ENCODE assay signal across 25 mouse cellular contexts in the genomic region with DNA sequence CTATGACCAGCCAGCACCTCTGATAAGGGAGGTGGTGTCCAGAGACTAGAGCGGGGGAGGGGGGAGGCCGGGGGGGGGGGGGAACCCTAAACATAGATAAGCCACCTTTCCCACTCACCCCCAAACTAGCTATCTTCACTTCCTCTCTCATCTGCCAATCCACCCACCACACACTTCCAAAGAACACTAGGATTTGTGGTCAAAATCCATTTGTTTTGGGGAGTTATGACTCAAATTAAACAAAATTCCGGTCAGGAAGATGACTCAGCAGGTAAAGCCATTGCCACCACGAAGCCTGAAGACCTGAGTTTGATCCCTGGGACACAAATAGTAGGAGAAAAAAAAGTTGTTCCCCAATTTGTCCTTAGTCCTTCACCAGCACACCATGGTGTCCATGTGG. TPM values are rescaled to one million over a fixed set of nuclear protein-coding genes. Genes with fewer than 3 reads are reported as not detected.
"Had no signal": no experiment of that assay in that cellular context is flagged by ENCODE, and none has a peak within 500 bp of the region (broad histone marks: within the 10 kb centered on the region; RNA-seq: fewer than 3 reads in every experiment).

No protein-coding gene starts in this region.

- H3K27ac ChIP-seq: limb, embryonic 10.5 days; limb, embryonic 13.5 days; liver, embryonic 14.5 days; macrophage; midbrain, embryonic 12.5 days; midbrain, embryonic 15.5 days; neural tube, embryonic 13.5 days had no signal

- H3K36me3 ChIP-seq: limb, embryonic 10.5 days; limb, embryonic 13.5 days; midbrain, embryonic 12.5 days; midbrain, embryonic 15.5 days; neural tube, embryonic 13.5 days had no signal

- H3K4me2 ChIP-seq: limb, embryonic 13.5 days; lung, embryonic 14.5 days; midbrain, embryonic 12.5 days; midbrain, embryonic 15.5 days; neural tube, embryonic 13.5 days had no signal

- H3K9me3 ChIP-seq: limb, embryonic 10.5 days; limb, embryonic 13.5 days; midbrain, embryonic 12.5 days; midbrain, embryonic 15.5 days; neural tube, embryonic 13.5 days had no signal

- H3K27me3 ChIP-seq: midbrain, embryonic 15.5 days; neural tube, embryonic 13.5 days had no signal

- H3K9ac ChIP-seq: limb, embryonic 13.5 days; liver, embryonic 14.5 days; liver, postnatal 0 days; lung, embryonic 14.5 days; midbrain, embryonic 12.5 days; midbrain, embryonic 15.5 days; neural tube, embryonic 13.5 days had no signal

- DNase-seq: kidney, adult 2 months; kidney, postnatal 10 days; kidney, postnatal 36 days; layer of hippocampus, adult 9-11 months; liver; liver, postnatal 0 days; lung, embryonic 14.5 days; right cerebral cortex, postnatal 14 days; right cerebral cortex, postnatal 4 days; spleen, adult 18-20 months; thymus, adult 2 months; thymus, postnatal 14 days; thymus, postnatal 4 days had no signal

- H3K4me3 ChIP-seq: limb, embryonic 10.5 days; limb, embryonic 13.5 days; midbrain, embryonic 12.5 days; midbrain, embryonic 15.5 days; neural tube, embryonic 13.5 days had no signal

- ATAC-seq: liver, postnatal 0 days; lung, postnatal 0 days; midbrain, embryonic 15.5 days had no signal

RNA-seq across cellular contexts. Expression of a gene that starts 10.6 kb away (rescaled TPM):
- total RNA-seq: layer of hippocampus, adult 18-20 months; left cerebral cortex, adult 18-20 months; megakaryocyte, adult 5-6 weeks; neutrophil, adult 5-6 weeks had no signal
- polyA plus RNA-seq: macrophage had no signal

RNA-seq across cellular contexts. Expression of a gene that starts 13.1 kb away (rescaled TPM):
- polyA plus RNA-seq: macrophage had no signal
